Mouse (Mus musculus): ENCODE measurements around the gene Insl5. TPM values are rescaled to one million over a fixed set of nuclear protein-coding genes. Genes with fewer than 3 reads are reported as not detected.

The Insl5 gene
- polyA plus RNA-seq, 1 experiment from 2014 or later, result not detected

DNA sequence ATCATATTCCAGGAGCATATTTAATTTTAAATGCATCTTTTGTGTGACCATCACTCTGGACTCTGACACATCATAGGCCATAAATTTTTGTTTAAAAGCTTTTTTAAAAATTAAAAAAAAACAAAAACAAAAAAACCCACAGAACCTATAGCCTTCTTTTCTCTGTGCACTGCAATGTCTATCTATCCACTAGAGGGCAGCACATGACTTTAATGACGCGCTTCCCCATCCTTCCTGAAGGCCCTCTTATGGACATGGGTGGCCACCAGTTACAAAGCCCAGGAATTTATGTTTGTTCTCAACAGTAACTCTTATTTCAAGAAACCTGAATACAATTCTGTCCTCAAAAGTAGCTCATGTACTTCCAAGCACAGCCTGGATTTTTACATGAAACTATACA lies 39.7 kb downstream of the Insl5 start:
- no peaks in the 10 kb centered on the region for H3K4me1 ChIP-seq (ENCODE audit: control insufficient read depth, low read depth, low read length)

DNA sequence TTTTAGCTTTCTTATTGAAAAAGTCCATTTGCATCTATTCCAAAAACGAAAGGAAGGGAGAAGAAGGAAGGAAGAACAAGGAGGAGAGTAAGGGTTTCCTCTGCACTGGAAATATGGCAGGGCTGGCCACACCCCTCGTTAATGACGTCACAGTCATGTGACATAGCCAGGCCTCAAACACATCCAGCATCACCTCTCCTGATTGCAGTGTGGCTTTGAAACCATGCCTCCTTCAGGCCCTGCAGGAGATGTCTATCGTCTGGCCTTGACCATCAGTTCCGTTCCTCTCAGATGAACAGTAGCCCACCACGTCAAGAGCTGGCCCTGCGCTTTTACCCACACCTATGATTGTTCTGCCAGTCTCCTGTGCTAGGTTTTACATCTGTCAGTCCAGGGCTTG lies 40.5 kb downstream of the Insl5 start:
- no peak overlapping the region for H3K9ac ChIP-seq (ENCODE audit: low read depth, low read length)
- H3K4me2 ChIP-seq (ENCODE audit: low read depth, low read length), result no peak overlapping the region
- H3K27ac ChIP-seq (ENCODE audit: low read length), result no peak overlapping the region
- no peak overlapping the region for H3K4me3 ChIP-seq (ENCODE audit: low read depth, low read length)
- no peak for ATAC-seq (ENCODE audit: low read depth)
- H3K4me1 ChIP-seq (ENCODE audit: control insufficient read depth, low read depth, low read length), result no peaks in the 10 kb centered on the region
- 58% methylated on average over 7 of the region's 7 CpGs for WGBS (ENCODE audit: insufficient replicate concordance)
- H3K36me3 ChIP-seq (ENCODE audit: control insufficient read depth, insufficient read depth), result no peaks in the 10 kb centered on the region
- no peaks in the 10 kb centered on the region for H3K27me3 ChIP-seq (ENCODE audit: control insufficient read depth, insufficient read depth, low read depth, low read length)
- no peaks in the 10 kb centered on the region for H3K9me3 ChIP-seq (replicated peaks; ENCODE audit: control insufficient read depth, low read length)

More for the DNA sequence above, 39.7 kb downstream of the Insl5 start:
- no peaks in the 10 kb centered on the region for H3K36me3 ChIP-seq (ENCODE audit: control insufficient read depth, insufficient read depth)
- no peaks in the 10 kb centered on the region for H3K9me3 ChIP-seq (replicated peaks; ENCODE audit: control insufficient read depth, low read length)
- no peak overlapping the region for H3K9ac ChIP-seq (ENCODE audit: low read depth, low read length)
- no peak for ATAC-seq (ENCODE audit: low read depth)
- H3K4me3 ChIP-seq (ENCODE audit: low read depth, low read length), result no peak overlapping the region
- H3K27me3 ChIP-seq (ENCODE audit: control insufficient read depth, insufficient read depth, low read depth, low read length), result no peaks in the 10 kb centered on the region
- 5% methylated on average over 2 of the region's 2 CpGs for WGBS (ENCODE audit: insufficient replicate concordance)
- no peak overlapping the region for H3K27ac ChIP-seq (ENCODE audit: low read length)
- no peak overlapping the region for H3K4me2 ChIP-seq (ENCODE audit: low read depth, low read length)

DNA sequence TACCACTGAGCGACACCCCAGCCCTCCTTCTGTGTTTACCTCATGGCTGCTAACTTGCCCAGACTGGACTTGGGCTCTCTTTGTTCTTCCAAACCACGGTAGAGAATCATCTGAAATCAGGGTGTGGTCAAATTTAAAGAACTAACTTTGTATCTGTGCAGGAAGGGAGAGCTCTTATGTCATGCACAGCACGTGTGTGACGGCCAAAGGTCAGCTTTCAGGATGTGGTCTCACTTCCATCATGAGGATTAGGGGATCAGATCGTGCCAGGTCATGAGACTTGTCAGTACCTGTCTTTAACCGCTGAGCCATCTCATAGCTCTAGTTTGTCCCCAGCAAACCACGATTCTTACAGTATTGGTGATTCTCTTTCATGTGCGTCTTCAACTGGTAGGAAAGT lies 44.9 kb downstream of the Insl5 start:
- ATAC-seq (ENCODE audit: low read depth), result no peak
- H3K4me3 ChIP-seq (ENCODE audit: low read depth, low read length), result no peak overlapping the region
- no peak overlapping the region for H3K9ac ChIP-seq (ENCODE audit: low read depth, low read length)
- no peak overlapping the region for H3K4me2 ChIP-seq (ENCODE audit: low read depth, low read length)
- no peak overlapping the region for H3K27ac ChIP-seq (ENCODE audit: low read length)
- 47% methylated on average over 8 of the region's 8 CpGs for WGBS (ENCODE audit: insufficient replicate concordance)
- no peaks in the 10 kb centered on the region for H3K36me3 ChIP-seq (ENCODE audit: control insufficient read depth, insufficient read depth)
- peaks cover 5% of the 10 kb centered on the region for H3K27me3 ChIP-seq (ENCODE audit: control insufficient read depth, insufficient read depth, low read depth, low read length)
- no peaks in the 10 kb centered on the region for H3K4me1 ChIP-seq (ENCODE audit: control insufficient read depth, low read depth, low read length)
- no peaks in the 10 kb centered on the region for H3K9me3 ChIP-seq (replicated peaks; ENCODE audit: control insufficient read depth, low read length)

DNA sequence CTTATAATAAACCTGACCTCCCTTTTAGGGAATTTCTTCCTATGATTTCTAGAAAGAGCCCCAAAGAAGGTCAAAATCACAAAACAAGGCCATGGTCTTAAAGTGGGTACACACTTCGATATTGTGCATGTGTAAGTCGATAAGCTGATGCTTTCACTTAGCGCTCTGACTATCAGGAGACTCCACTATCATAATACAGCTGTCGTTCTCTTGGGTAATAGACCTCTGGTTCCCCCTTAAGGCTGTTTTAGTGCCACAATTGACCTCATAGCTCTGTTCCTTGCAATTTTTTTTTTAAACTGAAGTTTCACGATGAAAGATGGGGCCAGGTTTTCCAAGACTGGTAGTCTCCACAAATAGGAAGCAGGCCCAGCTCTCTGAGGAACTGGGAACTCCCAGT lies 47.3 kb downstream of the Insl5 start:
- Histone ChIP-seq H3K27me3 (ENCODE audit: control insufficient read depth, insufficient read depth, low read depth, low read length) (peaks cover 5% of the 10 kb centered on the region), H3K27ac (ENCODE audit: low read length) (no peak overlapping the region), H3K4me1 (ENCODE audit: control insufficient read depth, low read depth, low read length) (no peaks in the 10 kb centered on the region), H3K9ac (ENCODE audit: low read depth, low read length) (no peak overlapping the region), H3K4me3 (ENCODE audit: low read depth, low read length) (peak overlapping the region; percentile 31; the same call in 1 of the 2 replicates), H3K36me3 (ENCODE audit: control insufficient read depth, insufficient read depth) (no peaks in the 10 kb centered on the region), H3K9me3 (replicated peaks; ENCODE audit: control insufficient read depth, low read length) (no peaks in the 10 kb centered on the region), H3K4me2 (ENCODE audit: low read depth, low read length) (peak overlapping the region; percentile 56)
- ATAC-seq (ENCODE audit: low read depth), result no peak
- 28% methylated on average over 5 of the region's 5 CpGs for WGBS (ENCODE audit: insufficient replicate concordance)

DNA sequence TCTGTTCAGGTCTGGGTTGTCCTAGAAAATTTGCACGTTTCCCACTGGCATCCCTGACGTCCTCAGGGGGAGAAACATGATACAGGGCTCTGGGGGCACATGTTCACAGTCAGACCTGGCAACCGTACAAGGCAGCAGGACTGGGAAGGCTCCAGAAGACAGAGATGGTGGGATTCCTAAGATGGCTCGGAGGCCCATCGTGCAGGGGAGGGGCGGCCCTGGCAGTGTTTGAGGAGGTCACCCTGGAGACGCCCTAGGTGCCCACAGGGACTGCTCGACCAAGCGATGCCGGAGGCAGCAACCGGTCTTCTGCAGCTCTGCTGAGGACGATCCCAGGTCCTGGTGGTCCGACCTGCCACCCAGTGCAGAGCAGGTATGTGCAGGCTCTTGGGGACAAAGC lies 48.2 kb downstream of the Insl5 start, which contains the start of gene Tctex1d1:
Tctex1d1 (plus strand) TSS at position 167 of the 400 bp plus-strand sequence.
- Histone ChIP-seq H3K27ac (ENCODE audit: low read length) (no peak within 1 kb of the TSS), H3K9ac (ENCODE audit: low read depth, low read length) (no peak within 1 kb of the TSS), H3K27me3 (ENCODE audit: control insufficient read depth, insufficient read depth, low read depth, low read length) (peaks cover 5% of the 10 kb centered on the region), H3K9me3 (replicated peaks; ENCODE audit: control insufficient read depth, low read length) (no peaks in the 10 kb centered on the region), H3K4me2 (ENCODE audit: low read depth, low read length) (peak within 1 kb of the TSS; percentile 56), H3K4me3 (ENCODE audit: low read depth, low read length) (peak within 1 kb of the TSS; percentile 31), H3K36me3 (ENCODE audit: control insufficient read depth, insufficient read depth) (no peaks in the 10 kb centered on the region), H3K4me1 (ENCODE audit: control insufficient read depth, low read depth, low read length) (no peaks in the 10 kb centered on the region)
- ATAC-seq (ENCODE audit: low read depth), result peak; percentile 21; the same call in 1 of the 2 replicates
- 3% methylated on average over 13 of the region's 13 CpGs for WGBS (ENCODE audit: insufficient replicate concordance)

DNA sequence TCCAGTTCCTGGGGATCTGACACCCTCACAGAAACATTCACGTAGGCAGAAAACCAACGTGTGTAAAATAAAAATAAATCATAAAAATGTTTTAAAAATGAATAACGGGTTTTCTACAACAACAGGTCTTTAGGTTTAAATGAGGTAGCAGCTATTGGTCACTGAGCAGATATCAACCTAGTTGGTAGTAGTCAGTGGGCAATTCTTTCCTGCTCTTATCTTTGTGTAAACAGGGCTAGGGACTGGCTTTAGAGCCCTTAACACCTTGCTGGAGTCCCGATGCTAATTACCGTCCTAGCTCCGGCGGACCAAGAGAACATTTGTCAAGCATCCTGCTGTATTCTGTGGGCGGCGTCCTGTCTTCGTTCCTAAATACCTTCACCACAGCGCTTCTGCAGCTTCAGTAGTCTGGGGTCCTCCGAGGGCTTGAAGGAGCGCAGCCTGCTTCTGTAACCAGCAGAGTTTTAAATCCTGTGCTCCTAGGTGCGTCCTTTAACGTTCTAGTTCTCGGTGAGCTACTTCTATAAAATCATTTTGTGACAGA lies 48.8 kb downstream of the Insl5 start:
- Histone ChIP-seq H3K4me1 (ENCODE audit: control insufficient read depth, low read depth, low read length) (no peaks in the 10 kb centered on the region), H3K27me3 (ENCODE audit: control insufficient read depth, insufficient read depth, low read depth, low read length) (peaks cover 5% of the 10 kb centered on the region), H3K4me3 (ENCODE audit: low read depth, low read length) (no peak overlapping the region), H3K4me2 (ENCODE audit: low read depth, low read length) (peak overlapping the region; percentile 38; the same call in 1 of the 2 replicates), H3K9me3 (replicated peaks; ENCODE audit: control insufficient read depth, low read length) (no peaks in the 10 kb centered on the region), H3K9ac (ENCODE audit: low read depth, low read length) (no peak overlapping the region), H3K36me3 (ENCODE audit: control insufficient read depth, insufficient read depth) (no peaks in the 10 kb centered on the region), H3K27ac (ENCODE audit: low read length) (no peak overlapping the region)
- WGBS (ENCODE audit: insufficient replicate concordance), result 10% methylated on average over 16 of the region's 16 CpGs
- ATAC-seq (ENCODE audit: low read depth), result no peak

DNA sequence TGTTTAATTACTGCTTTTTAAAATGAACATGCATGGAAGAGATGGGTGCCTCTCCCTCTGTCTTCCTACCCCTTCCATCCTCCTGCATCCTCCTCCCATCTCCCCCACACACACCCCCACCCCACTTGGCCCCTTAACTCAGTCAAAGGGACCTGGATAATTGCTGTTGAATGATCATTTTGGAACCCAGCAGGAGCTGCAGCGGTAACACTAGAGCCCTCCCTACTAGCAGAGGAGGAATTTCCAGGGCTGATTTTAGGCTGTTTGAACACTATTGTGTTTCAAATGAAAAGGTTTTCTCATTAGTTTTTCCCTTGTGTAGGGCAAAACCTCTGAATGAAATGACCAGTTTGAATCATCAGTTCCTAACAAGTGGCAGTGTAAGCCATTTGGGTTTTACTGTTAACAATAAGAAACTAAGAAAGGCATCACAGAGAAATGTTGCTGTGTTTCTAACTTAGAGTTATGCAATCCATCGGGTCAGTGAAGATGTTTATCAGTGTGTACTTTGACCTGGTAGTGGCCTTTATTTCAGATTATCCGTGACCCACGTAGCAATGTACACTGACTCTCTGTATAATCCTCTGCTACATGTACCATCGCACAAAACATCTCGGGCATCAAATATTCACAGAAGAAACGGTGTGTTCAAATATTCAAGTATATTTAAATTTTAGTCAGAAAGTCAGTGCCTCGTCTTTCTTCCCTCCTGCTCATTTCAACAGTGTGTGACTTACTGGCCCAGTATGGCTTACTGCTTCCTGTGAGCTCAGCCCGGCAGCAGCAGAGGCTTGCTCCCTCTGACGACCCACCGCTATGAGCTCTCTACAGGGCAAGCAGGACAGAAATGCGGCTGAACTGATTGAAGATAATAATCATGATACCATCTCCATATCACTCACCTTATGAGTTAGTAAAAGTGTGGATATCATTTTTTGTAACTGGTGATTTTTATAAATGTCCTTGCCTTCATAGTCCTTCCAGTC lies 50.1 kb downstream of the Insl5 start:
- H3K27ac ChIP-seq (ENCODE audit: low read length), result no peak overlapping the region
- no peaks in the 10 kb centered on the region for H3K36me3 ChIP-seq (ENCODE audit: control insufficient read depth, insufficient read depth)
- H3K9ac ChIP-seq (ENCODE audit: low read depth, low read length), result no peak overlapping the region
- H3K4me1 ChIP-seq (ENCODE audit: control insufficient read depth, low read depth, low read length), result no peaks in the 10 kb centered on the region
- peaks cover 5% of the 10 kb centered on the region for H3K27me3 ChIP-seq (ENCODE audit: control insufficient read depth, insufficient read depth, low read depth, low read length)
- no peak overlapping the region for H3K4me2 ChIP-seq (ENCODE audit: low read depth, low read length)
- no peak overlapping the region for H3K4me3 ChIP-seq (ENCODE audit: low read depth, low read length)
- WGBS (ENCODE audit: insufficient replicate concordance), result 32% methylated on average over 12 of the region's 12 CpGs
- ATAC-seq (ENCODE audit: low read depth), result no peak
- no peaks in the 10 kb centered on the region for H3K9me3 ChIP-seq (replicated peaks; ENCODE audit: control insufficient read depth, low read length)

DNA sequence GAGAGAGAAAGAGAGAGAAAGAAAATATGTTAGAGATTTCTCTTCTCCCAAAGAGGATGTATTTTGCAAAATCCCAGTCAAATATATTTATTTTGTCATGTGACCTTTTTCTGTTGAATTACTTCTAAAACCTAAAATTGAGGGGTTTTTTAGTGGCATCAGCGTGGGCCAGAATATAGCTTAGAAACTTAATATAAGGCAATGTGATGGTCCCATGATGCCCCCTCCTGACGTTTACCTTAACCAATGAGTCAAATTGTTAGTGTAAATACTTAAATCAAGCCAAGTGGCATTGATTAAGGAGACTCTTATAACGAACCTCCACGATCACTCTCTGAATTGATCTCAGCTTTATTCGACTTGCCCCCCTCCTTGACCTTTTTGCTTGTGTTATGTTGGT lies 52.5 kb downstream of the Insl5 start:
- no peaks in the 10 kb centered on the region for H3K9me3 ChIP-seq (replicated peaks; ENCODE audit: control insufficient read depth, low read length)
- H3K4me2 ChIP-seq (ENCODE audit: low read depth, low read length), result no peak overlapping the region
- no peak for ATAC-seq (ENCODE audit: low read depth)
- H3K36me3 ChIP-seq (ENCODE audit: control insufficient read depth, insufficient read depth), result no peaks in the 10 kb centered on the region
- WGBS (ENCODE audit: insufficient replicate concordance), result 49% methylated on average over 5 of the region's 5 CpGs
- peaks cover 5% of the 10 kb centered on the region for H3K27me3 ChIP-seq (ENCODE audit: control insufficient read depth, insufficient read depth, low read depth, low read length)
- H3K4me1 ChIP-seq (ENCODE audit: control insufficient read depth, low read depth, low read length), result no peaks in the 10 kb centered on the region
- H3K4me3 ChIP-seq (ENCODE audit: low read depth, low read length), result no peak overlapping the region
- H3K27ac ChIP-seq (ENCODE audit: low read length), result no peak overlapping the region
- no peak overlapping the region for H3K9ac ChIP-seq (ENCODE audit: low read depth, low read length)

DNA sequence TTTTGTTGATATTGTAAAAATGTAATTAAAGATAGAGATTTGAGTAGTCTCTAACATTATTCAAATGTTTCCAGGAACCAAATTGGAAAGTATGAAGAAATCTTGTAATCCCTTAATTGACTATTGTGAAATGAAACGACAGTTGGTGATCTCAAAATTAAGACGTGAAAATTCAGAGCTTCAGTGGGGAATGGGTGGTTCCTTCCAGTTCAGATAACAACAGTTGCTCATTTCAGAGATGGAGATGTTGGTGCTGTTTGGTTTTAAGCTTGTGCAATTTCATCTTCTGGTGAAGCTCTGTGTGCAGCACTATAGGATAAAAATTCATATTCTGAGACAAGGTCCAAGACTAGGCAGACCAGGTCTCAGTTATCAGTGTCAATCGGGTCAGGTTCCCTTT lies 54.6 kb downstream of the Insl5 start:
- ATAC-seq (ENCODE audit: low read depth), result no peak
- WGBS (ENCODE audit: insufficient replicate concordance), result 43% methylated on average over 3 of the region's 3 CpGs

More for the DNA sequence above, 54.6 kb downstream of the Insl5 start:
- H3K27ac ChIP-seq (ENCODE audit: low read length), result no peak overlapping the region
- H3K27me3 ChIP-seq (ENCODE audit: control insufficient read depth, insufficient read depth, low read depth, low read length), result no peaks in the 10 kb centered on the region
- no peaks in the 10 kb centered on the region for H3K4me1 ChIP-seq (ENCODE audit: control insufficient read depth, low read depth, low read length)
- H3K36me3 ChIP-seq (ENCODE audit: control insufficient read depth, insufficient read depth), result no peaks in the 10 kb centered on the region
- no peaks in the 10 kb centered on the region for H3K9me3 ChIP-seq (replicated peaks; ENCODE audit: control insufficient read depth, low read length)
- H3K9ac ChIP-seq (ENCODE audit: low read depth, low read length), result no peak overlapping the region
- no peak overlapping the region for H3K4me2 ChIP-seq (ENCODE audit: low read depth, low read length)
- no peak overlapping the region for H3K4me3 ChIP-seq (ENCODE audit: low read depth, low read length)
